Mouse (Mus musculus): ENCODE measurements around the gene Cntrob. TPM values are rescaled to one million over a fixed set of nuclear protein-coding genes. Genes with fewer than 3 reads are reported as not detected.

The Cntrob gene
- polyA plus RNA-seq, 2 experiments = 6.5 to 9.8 TPM

DNA sequence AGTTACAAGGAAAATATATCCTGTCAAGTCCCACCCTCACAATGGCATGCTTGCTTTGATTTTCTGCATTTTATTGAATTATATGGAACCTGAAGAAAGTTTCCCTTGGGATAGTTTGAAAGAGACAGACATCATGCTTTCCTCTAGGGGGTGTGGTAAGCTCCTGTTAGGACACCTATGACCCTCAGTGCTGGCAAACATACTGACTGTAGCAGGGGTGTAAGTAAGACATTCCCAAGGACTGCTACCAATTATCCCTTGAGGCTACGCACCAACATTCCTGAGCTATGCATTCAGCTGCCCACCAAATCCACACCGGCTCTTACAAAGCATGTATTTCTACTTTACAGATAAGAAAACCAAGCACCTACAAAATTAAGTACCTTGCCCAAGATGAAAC lies 38.9 kb upstream of the Cntrob start:
- Histone ChIP-seq H3K9me3 (ENCODE audit: control insufficient read depth, low read length) (no peaks in the 10 kb centered on the region), H3K4me1 (replicated peaks; ENCODE audit: control insufficient read depth in 2 of 2, insufficient read depth in 2 of 2, low read length in 1 of 2) (peaks cover 11 to 12% of the 10 kb centered on the region in 2 experiments; a peak in 3 of 4 replicates), H3K27ac (no peak overlapping the region), H3K4me3 (ENCODE audit: insufficient read depth in 1 of 2, low read depth in 2 of 2, low read length in 2 of 2) (no peak overlapping the region), H3K9ac (replicated peaks) (no peak overlapping the region), H3K27me3 (ENCODE audit: control insufficient read depth, insufficient read depth, low read length) (peaks cover 15% of the 10 kb centered on the region), H3K36me3 (replicated peaks; ENCODE audit: control insufficient read depth, insufficient read depth, low read depth) (no peaks in the 10 kb centered on the region), H3K4me2 (ENCODE audit: low read depth) (no peak overlapping the region)
- WGBS (ENCODE audit: insufficient replicate concordance) = 87% methylated on average over 2 of the region's 2 CpGs
- DNase-seq (ENCODE audit: low read depth in 3 of 3, low spot score in 3 of 3) (no peak), ATAC-seq (ENCODE audit: insufficient read depth) (no peak)
- no peak for TF ChIP-seq CTCF (IDR thresholded peaks at IDR 0.05; ENCODE audit: low read depth)

DNA sequence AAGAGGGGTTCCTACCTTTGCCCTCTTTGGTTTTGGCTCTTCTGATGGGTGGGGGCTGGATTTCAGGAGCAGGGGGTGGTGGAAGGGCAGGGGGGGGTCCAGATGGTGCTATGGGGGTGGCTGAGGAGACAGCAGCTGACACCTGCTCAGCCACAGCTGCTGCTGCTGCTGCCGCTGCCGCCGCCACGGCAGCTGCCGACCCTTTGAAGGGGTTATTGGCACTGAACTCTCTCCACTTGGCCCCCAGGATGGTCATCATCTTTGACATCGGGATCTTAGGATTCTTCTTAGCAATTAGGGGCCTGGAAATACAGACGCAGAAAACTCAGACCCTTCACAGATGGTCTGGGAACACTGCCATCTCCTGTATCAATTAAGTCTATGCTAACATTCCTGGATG lies 38.4 kb upstream of the Cntrob start:
- Histone ChIP-seq H3K36me3 (replicated peaks; ENCODE audit: control insufficient read depth, insufficient read depth, low read depth) (no peaks in the 10 kb centered on the region), H3K27me3 (ENCODE audit: control insufficient read depth, insufficient read depth, low read length) (peaks cover 10% of the 10 kb centered on the region), H3K4me3 (ENCODE audit: insufficient read depth in 1 of 2, low read depth in 2 of 2, low read length in 2 of 2) (no peak overlapping the region), H3K9ac (replicated peaks) (no peak overlapping the region), H3K4me2 (ENCODE audit: low read depth) (no peak overlapping the region), H3K27ac (no peak overlapping the region), H3K4me1 (replicated peaks; ENCODE audit: control insufficient read depth in 2 of 2, insufficient read depth in 2 of 2, low read length in 1 of 2) (peaks cover 8 to 9% of the 10 kb centered on the region in 2 experiments; a peak in 3 of 4 replicates), H3K9me3 (ENCODE audit: control insufficient read depth, low read length) (no peaks in the 10 kb centered on the region)
- TF ChIP-seq EP300 (IDR thresholded peaks at IDR 0.05; ENCODE audit: low read depth) (no peak), CTCF (IDR thresholded peaks at IDR 0.05; ENCODE audit: low read depth) (no peak)
- WGBS (ENCODE audit: insufficient replicate concordance) = 73% methylated on average over 7 of the region's 7 CpGs
- ATAC-seq (ENCODE audit: insufficient read depth) = no peak
- DNase-seq (ENCODE audit: low read depth in 3 of 3, low spot score in 3 of 3) = no peak

DNA sequence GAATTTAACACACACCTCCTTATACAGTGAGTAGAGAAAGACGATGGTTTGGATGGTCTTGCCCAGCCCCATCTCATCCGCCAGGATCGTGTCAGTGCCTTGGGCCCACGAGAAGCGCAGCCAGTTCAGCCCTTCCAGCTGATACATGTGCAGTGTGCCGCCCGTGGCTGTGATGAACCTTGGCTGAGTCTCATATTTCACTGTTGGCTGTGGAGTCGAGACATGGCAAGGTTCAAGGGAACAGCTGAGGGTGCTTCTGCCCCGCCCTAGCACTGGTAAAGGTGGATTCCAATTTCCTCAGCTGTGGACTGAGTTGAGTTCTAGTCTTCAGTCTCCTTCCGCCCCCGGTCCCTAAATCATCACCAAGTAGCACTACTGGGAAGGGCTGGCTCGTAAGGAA lies 34.1 kb upstream of the Cntrob start:
- no peak overlapping the region for H3K4me3 ChIP-seq (ENCODE audit: insufficient read depth in 1 of 2, low read depth in 2 of 2, low read length in 2 of 2)
- WGBS (ENCODE audit: insufficient replicate concordance) = 79% methylated on average over 12 of the region's 12 CpGs
- DNase-seq (ENCODE audit: low read depth in 3 of 3, low spot score in 3 of 3) = no peak
- no peak overlapping the region for H3K9ac ChIP-seq (replicated peaks)
- no peaks in the 10 kb centered on the region for H3K27me3 ChIP-seq (ENCODE audit: control insufficient read depth, insufficient read depth, low read length)
- H3K36me3 ChIP-seq (replicated peaks; ENCODE audit: control insufficient read depth, insufficient read depth, low read depth) = no peaks in the 10 kb centered on the region
- TF ChIP-seq CTCF (IDR thresholded peaks at IDR 0.05; ENCODE audit: low read depth) = no peak
- no peak for TF ChIP-seq EP300 (IDR thresholded peaks at IDR 0.05; ENCODE audit: low read depth)
- no peaks in the 10 kb centered on the region for H3K9me3 ChIP-seq (ENCODE audit: control insufficient read depth, low read length)
- no peak overlapping the region for H3K4me2 ChIP-seq (ENCODE audit: low read depth)
- no peaks in the 10 kb centered on the region for H3K4me1 ChIP-seq (replicated peaks; ENCODE audit: control insufficient read depth in 2 of 2, insufficient read depth in 2 of 2, low read length in 1 of 2)
- no peak overlapping the region for H3K27ac ChIP-seq
- ATAC-seq (ENCODE audit: insufficient read depth) = no peak

DNA sequence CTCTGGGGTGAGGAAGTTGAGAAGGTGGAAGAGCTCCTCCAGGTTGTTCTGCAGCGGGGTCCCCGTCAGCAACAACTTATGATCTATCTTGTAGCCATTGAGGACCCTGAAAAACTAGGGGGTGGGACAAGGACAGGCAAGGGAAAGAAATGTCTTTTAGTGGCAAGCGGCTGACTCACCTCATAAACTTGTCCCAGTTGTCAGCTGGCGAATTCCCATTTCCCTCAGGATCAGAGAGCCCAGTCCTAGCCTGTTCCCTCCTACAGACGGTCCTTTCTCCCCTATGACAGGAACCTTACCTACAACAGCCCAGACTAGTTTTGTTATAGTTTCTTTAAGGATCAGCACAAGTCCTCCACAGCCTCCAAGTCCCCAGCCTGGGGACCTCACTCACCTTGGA lies 33.0 kb upstream of the Cntrob start:
- no peak overlapping the region for H3K9ac ChIP-seq (replicated peaks)
- DNase-seq (ENCODE audit: low read depth in 3 of 3, low spot score in 3 of 3) = no peak
- 83% methylated on average over 5 of the region's 5 CpGs for WGBS (ENCODE audit: insufficient replicate concordance)
- no peak for ATAC-seq (ENCODE audit: insufficient read depth)
- H3K4me2 ChIP-seq (ENCODE audit: low read depth) = no peak overlapping the region
- H3K9me3 ChIP-seq (ENCODE audit: control insufficient read depth, low read length) = no peaks in the 10 kb centered on the region
- H3K4me3 ChIP-seq (ENCODE audit: insufficient read depth in 1 of 2, low read depth in 2 of 2, low read length in 2 of 2) = no peak overlapping the region
- no peaks in the 10 kb centered on the region for H3K4me1 ChIP-seq (replicated peaks; ENCODE audit: control insufficient read depth in 2 of 2, insufficient read depth in 2 of 2, low read length in 1 of 2)
- no peaks in the 10 kb centered on the region for H3K27me3 ChIP-seq (ENCODE audit: control insufficient read depth, insufficient read depth, low read length)
- TF ChIP-seq CTCF (IDR thresholded peaks at IDR 0.05; ENCODE audit: low read depth) = no peak
- no peak for TF ChIP-seq EP300 (IDR thresholded peaks at IDR 0.05; ENCODE audit: low read depth)
- no peaks in the 10 kb centered on the region for H3K36me3 ChIP-seq (replicated peaks; ENCODE audit: control insufficient read depth, insufficient read depth, low read depth)
- no peak overlapping the region for H3K27ac ChIP-seq

DNA sequence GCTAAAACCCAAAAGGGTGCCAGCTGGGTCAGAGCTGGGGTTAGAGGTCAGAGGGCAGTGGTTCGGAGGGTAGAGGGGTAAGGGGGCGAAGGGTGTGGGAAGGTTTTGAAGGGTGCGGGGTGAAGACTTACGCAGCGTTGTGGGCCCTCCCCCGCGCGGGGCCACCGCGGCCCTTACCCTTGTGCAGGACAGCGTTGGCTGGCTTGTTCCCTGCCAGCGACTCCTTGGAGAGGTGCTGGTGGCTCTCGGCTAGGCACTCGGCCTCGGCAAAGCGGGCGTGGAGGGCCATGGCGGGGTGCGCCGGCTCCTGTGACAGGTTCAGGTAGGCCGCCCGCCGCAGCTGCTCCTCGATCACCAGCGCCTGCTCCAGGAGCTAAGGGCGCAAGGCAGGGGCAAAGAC lies 22.9 kb upstream of the Cntrob start:
- WGBS (ENCODE audit: insufficient replicate concordance) = 85% methylated on average over 26 of the region's 26 CpGs
- Histone ChIP-seq H3K27ac (no peak overlapping the region), H3K4me1 (replicated peaks; ENCODE audit: control insufficient read depth in 2 of 2, insufficient read depth in 2 of 2, low read length in 1 of 2) (no peaks in the 10 kb centered on the region), H3K9ac (replicated peaks) (no peak overlapping the region), H3K27me3 (ENCODE audit: control insufficient read depth, insufficient read depth, low read length) (peaks cover 2% of the 10 kb centered on the region), H3K36me3 (replicated peaks; ENCODE audit: control insufficient read depth, insufficient read depth, low read depth) (no peaks in the 10 kb centered on the region), H3K4me2 (ENCODE audit: low read depth) (no peak overlapping the region), H3K9me3 (ENCODE audit: control insufficient read depth, low read length) (no peaks in the 10 kb centered on the region), H3K4me3 (ENCODE audit: insufficient read depth in 1 of 2, low read depth in 2 of 2, low read length in 2 of 2) (no peak overlapping the region)
- DNase-seq (ENCODE audit: low read depth in 3 of 3, low spot score in 3 of 3) (no peak), ATAC-seq (ENCODE audit: insufficient read depth) (no peak)
- TF ChIP-seq CTCF (IDR thresholded peaks at IDR 0.05; ENCODE audit: low read depth) (no peak), EP300 (IDR thresholded peaks at IDR 0.05; ENCODE audit: low read depth) (no peak)
